Mouse (Mus musculus): ENCODE results near the gene Hyal1.
"Not testable (repeated sequence)": the region's sequence is repeated elsewhere in the genome, so short reads cannot be mapped to it uniquely, and the experiment has no call there.

Gene Hyal1

DNA sequence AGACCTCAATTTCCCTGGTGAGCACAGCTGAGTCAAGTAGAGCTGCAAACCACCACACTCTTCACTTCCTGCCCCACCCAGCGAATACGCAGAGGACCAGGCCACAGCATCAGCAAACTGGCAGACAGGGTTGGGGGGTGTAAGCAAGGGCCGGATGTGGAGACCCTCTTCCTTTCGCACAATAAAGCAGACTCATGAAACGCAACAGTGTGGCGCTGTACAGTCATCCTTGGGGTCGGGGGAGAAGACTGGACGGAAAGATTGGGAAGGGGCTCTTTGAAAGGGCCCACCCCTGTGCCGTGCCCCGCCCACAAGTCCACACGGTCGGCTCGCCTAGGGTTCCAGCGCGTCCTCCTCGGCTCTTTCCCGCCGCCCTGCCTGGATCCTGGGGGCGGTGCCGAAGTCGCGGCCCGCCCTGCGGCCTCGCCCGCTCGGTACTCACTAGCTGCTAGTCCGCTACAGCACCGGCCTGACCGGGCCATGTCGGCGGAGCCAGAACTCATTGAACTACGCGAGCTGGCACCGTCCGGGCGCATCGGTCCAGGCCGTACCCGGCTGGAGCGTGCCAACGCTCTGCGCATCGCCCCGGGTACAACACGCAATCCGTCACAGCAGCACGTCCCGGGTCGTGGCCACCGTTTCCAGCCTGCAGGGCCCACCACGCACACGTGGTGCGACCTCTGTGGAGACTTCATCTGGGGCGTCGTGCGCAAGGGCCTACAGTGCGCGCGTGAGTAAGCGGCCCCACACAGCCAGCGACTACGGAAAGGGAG, 25.4 kb upstream of the Hyal1 start, which contains the start of gene Rassf1:
TSS of gene Rassf1 (plus strand) at position 439 of the 773 bp plus-strand sequence.
- peak; percentile 72 to 84 for DNase-seq

DNA sequence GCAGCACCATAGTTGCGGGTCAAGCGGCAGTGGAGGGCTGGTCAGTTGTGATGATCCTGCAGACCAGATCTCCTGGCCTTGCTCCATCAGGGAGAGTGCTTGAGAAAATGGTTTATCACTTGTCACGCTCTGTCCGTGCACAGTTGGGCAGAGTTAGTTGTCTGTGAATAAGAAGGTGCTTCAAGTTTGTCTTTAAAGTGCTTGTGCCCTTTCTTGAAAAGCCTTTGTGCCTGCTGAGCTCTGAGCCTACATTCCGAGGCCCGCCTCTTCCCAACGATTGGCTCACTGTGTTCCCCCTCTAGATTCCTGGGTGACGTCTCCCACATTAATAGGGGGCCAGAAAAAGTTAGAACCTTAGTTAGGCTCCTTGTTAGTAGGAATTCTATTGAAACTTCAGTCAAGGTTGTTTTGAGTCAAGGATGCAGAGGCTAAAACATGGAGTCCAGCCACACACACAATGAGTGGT, 24.8 kb upstream of the Hyal1 start:
- DNase-seq, result no peak

DNA sequence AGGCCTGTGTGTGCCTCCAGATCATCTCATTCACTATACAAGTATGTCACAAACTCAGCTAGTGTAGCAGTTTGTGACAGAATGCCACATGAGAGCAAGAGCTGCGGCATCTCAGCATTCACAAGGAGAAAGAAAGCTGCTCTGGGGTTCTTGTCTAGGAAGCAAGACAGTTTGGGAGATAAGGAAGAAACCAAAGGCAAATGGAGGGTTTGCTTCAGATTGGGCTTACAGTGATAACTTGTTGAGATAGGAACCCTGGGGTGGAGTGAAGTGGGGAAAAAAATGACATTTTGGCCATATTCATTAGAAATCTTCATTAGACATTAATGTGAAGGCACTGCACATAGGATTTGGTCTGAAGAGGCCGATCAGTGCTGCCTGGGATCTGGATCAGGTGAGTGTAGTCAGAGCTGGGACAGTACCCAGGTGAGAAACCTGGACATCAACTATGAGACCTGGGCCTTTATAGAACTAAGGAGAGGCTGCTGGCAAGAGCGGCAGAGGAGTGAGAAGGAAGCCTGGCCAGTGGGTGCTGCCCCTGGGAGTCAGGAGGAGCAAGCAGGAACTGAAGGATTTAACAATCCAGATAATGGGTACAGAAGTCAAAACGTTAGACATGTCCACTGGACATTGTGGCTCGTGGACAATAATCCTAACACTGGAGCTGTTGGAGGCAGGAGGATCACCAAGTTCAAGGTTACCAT, 23.9 kb upstream of the Hyal1 start:
- no peak for DNase-seq

DNA sequence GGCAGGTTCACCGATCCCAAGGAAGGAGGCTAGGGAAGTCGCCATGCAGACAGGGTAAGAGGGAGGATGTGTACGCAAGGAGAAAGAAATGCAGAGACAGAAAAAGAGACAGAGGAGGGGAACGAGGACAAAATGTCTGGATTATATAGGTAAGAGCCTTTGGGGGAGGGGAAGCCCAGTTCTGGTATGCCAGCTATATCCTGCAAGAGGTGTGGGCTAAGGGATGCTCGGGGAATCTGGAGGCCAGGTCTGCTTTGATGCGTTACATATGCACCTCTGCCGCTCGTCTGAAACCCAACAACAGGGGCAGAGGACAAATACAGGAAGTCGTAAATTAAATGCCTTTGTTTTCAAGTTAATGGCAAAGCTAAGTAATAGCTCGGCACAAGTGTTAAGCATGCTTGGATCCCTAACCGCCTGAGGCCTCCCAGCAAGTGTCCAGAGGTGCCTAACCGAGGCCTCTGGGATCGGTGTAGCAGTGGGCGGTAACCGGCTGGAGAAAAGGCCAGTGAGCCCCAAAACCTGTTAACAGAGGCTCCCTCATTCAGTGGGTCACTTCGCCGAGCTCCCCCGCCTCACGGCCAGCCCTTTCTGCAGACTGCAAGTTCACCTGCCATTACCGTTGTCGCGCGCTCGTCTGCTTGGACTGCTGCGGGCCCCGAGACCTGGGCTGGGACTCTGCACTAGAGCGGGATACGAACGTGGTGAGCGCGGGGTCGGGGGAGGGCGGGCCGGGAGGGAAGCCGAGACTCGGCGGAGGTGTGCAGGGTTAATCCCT, 23.0 kb upstream of the Hyal1 start:
- DNase-seq, result peak; percentile 63 to 70

DNA sequence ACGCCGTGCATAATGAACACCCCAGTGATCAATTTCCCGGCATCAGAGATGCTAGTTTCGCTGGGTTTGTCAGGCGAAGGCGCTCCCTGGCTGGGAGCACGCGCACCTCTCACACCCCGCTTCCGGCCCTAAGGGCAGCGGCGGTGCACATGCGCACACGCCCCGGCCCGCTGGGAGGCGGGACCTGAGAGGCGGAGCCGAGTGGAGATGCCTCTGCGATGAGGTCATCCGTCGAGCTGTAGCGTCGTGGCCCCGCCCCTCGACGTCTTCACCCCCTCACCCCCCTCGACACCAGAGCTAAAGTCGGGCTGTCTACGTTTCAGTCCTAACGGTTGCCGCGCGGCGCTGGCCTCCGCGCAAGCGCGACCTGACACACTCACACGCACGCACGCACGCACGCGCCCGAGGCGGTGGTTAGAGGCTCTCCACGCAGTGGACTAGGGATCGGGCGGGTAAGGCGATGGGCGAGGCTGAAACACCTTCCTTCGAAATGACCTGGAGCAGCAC, 22.4 kb upstream of the Hyal1 start:
- DNase-seq, result peak; percentile 93 to 95

DNA sequence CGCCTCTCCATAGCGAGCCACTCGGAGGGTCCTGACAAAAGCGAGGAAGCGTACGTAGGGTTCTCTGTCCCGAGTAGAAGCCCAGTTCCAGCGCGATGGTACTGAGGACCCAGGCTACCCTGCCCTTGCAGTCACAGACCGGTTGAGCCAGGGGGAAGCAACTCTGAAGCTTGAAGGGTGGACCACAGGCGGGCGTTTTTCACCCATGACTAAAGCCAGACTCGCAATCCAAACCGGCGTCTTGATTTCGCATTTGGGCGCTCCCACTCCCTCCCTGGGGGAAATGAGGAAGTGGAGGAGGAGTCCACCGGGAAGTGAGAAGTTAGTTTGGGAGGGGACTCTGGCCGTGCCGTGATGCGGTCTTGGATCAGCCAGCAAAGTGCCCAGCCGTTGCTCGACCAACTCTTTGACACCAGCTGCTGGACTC, 21.7 kb upstream of the Hyal1 start:
- no peak for DNase-seq

DNA sequence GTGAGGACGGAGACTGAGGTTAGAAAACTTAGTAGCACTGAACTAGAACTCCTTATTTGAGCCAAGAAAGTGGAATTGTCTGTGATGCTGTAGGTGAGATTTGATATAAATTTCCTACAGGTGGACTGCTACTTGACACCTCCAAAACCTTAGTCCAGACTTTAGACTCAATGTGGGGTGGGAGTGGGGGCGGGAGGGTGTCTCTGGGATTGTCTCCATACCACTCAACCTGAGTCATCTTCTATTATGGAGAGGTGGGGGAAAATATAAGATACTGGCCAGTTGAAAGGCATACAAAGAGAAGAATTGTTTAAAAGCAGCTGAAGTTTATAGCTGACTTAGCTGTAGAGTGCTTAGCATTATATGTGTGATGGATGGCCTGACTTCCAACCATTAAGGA, 21.0 kb upstream of the Hyal1 start:
- DNase-seq, result no peak

DNA sequence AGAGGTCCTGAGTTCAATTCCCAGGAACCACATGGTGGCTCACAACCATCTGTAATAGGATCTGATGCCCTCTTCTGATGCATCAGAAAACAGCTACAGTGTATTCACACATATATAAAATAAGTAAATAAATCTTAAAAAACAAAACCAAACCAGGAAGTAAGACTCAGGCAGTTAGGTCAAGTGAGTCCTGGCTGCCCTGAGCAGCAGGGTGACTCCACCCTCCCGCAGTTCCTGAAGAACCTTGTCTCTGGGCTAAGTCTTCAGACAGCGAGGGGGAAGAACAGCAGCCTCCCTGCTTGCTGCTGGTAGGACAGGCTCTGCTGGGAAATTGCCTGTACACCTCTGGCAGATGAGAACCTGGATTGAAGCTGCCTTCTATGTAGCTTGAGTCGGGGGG, 20.4 kb upstream of the Hyal1 start:
- no peak for DNase-seq

DNA sequence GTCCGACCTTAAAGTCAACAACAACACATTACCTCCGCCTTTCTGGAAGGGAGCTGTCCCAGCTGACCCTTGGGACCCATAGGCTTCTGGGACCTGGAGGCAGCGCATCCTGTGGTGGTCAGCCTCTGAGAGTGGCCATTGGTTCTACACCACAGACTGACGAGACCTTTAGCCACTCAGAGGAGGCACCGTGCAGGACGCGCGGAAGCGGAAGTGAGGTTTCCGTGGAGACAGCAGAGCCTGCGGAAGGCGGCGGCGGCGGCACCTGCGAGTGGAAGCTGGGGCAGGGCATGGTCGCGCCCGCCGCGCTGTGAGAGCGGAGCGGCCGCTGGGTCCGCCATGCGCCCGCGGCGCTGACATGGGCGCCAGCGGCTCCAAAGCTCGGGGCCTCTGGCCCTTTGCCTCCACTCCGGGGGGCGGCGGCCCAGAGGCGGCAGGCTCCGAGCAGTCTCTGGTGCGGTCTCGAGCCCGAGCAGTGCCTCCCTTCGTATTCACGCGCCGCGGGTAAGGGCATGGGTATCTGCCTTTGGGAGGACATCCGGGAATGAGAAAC, 13.6 kb upstream of the Hyal1 start, which contains the start of gene Tusc2:
TSS of gene Tusc2 (plus strand) at position 227 of the 553 bp plus-strand sequence.
- peak; percentile 91 to 92 for DNase-seq

DNA sequence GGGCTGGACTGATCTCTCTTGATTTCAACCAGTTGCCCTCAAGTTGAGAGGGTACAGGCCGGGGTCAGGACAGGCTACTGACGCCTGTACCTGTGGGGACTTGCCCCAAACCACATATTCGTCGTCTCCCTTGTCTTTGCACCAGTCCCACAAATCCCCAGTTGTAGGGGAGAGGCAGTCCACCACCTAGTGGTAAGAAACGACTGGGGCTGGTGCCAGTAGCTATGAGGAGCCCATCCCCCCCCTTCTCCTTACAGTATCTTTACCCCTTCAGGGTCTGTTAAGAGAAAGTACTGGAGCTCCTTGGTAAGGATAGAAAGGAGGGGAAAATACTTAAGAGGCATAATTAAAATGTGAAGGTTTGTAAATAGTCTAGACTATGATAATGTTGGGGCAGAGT, 11.2 kb upstream of the Hyal1 start:
- not testable (repeated sequence) for DNase-seq

DNA sequence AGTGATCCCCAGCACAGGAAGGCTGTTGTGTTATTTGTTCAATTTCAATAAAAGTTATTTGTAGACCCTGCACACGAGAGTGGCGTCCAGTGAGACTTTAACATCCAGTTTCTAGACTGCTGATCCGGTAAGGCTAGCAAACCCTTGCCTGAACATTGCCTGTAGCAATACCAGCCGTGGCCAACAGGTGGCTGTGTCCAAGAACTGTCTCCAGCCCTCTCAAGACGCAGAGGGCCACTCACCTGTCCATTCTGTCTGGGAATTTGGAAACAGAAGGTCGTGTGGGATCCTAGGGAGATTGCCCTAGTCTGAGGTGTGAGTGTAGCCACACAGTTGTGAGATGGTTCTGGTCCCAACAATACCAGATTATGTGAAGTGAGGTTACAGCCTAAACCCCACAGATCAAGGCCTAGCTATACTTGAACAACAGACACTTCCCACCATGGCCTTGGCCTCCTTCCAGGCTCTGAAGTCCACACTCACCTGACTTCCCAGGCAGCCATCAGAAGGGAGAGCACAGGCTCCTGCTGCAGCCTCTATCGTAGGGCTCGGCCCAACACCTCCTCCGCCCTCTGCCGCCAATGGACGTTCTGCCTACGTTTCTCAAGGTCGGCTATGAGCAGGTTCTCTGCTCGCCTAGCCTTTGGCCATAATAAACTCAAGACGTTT, 10.6 kb upstream of the Hyal1 start:
- no peak for DNase-seq

DNA sequence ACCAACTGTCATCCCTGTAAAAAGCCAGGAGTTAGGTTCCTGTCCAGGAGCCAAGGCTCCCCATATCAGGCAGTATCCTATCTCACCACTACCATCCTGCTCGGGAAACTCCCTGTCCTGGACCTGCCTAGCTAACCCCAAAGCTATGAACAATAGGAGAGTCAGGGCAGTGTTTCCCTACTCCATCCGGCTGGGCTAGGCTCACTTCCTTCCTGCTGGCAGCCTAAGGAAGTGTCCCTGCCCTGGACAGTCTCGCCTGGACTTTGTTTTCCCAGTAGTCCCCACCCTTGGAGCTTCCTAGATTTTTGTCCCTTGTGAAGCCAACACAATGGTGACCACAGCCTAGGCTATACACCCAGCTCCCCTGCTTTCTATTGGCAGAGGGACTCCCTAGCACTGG, 9.9 kb upstream of the Hyal1 start:
- DNase-seq, result no peak

DNA sequence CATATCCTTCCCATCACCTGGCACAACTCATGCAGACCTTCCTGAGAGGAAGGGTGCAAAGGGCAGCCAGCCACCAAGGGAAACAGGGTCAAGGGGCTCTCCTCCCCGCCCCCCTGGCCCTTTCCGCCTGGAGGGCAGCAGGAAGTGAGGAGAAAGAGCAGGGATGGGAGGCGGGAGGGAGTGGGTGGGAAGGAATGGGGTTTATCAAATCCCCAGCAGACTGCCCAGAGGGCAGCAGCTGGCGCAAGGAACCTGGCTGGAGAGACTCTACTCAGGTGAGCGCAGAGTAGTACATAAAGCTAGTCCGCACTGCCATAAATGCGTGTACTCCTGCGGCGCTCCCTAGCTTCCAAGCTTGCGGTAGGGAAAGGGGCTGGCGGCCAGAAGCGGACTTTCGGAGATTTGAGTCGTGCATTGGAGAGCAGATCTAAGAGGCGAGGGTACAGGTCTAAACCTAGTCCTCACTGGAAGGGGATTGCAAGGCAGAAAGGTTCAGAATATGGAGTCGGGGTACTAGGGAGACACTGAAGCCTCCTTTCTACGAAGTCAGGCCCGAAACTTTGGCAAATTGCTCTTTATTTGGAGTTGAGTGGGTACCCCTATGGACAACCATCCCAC, 8.9 kb upstream of the Hyal1 start, which contains the start of gene Hyal2:
TSS of gene Hyal2 (plus strand) at position 244 of the 618 bp plus-strand sequence.
- no peak for DNase-seq

DNA sequence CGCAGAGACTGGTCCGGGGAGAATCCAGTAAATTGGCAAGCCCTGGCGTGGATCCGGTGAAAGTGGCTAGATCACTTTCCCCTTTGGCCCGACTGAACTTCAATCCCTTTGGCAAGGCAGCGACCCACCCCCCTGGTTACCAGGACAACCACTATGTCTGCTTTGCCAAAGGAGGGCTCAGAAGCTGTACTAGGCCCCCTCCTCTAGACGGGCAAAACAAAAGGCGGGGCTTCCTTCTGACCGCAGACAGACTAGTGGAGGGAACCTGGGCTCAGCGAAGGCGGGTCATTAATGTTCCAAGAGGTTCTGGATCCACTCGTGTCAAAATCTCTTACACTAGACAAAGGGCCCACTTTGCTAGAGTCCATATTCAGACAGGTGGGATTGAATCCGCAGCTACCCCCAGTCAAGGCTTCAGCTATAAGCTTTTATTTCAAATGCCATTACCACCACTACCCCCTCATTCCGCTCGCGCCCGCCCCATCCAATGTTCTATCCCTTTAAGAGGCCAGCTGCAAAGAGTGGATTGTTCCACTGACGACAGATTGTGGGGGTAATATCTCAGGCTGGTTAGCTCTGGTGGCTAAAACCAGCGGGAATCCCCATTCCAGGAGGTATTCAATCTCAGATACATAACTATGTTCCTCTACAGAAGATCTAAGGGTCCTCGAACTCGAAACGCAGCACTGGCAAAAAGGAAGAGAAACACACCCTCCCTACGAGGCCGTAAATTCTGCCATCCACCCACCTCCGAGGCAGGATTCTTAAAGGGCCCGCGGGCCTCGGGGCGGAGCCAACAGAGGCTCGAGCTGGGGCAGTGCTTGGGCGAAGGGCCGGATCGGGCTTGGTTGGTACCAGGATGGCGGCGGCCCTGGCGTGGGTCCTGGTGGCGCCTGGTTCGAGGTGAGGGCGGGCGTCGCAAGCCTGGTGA, 8.1 kb upstream of the Hyal1 start:
- DNase-seq, result peak; percentile 66 to 78

DNA sequence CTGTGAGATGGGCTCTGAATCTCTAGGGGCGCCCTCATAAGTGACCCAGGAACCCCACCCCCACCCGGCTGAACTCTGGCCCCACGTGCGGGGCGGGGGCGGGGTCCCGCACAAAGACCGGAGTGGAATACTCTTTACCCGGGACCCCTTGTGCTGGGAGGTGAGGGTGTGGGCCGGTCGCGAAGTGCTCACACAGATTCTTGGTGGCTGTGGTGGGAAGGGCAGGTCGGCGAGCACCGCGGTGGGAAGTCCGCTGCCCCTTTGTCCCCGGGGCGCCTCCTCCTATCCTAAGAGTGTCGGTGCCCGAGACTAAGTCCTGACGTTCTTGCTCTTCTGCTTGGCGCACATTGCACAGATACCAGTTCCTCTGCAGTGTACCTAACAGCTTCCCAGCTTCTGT, 7.5 kb upstream of the Hyal1 start:
- no peak for DNase-seq

DNA sequence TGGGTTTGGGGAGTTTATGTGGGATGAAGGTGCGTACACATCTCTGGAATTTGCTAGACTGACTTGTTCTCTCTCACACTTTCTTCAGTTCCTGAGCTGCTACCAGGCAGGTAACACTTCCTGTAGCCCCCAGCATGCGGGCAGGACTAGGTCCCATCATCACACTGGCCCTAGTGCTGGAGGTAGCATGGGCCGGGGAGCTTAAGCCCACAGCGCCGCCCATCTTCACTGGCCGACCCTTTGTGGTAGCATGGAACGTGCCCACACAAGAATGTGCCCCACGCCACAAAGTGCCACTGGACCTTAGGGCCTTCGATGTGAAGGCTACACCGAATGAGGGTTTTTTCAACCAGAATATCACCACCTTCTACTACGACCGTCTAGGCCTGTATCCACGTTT, 6.7 kb upstream of the Hyal1 start:
- DNase-seq, result no peak

DNA sequence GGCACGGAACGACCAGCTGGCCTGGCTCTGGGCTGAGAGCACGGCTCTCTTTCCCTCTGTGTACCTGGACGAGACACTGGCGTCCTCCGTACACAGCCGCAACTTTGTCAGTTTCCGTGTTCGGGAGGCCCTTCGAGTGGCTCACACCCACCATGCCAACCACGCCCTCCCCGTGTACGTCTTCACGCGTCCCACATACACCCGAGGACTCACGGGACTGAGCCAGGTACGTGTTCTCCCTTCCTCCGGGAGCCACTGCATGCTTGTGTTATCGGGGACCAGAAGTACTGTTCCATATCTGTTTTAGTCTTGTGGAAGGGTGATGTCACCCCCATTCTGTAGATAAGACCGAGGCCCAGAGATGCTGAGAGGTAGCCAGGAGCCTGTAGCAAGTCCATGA, 5.9 kb upstream of the Hyal1 start:
- no peak for DNase-seq

DNA sequence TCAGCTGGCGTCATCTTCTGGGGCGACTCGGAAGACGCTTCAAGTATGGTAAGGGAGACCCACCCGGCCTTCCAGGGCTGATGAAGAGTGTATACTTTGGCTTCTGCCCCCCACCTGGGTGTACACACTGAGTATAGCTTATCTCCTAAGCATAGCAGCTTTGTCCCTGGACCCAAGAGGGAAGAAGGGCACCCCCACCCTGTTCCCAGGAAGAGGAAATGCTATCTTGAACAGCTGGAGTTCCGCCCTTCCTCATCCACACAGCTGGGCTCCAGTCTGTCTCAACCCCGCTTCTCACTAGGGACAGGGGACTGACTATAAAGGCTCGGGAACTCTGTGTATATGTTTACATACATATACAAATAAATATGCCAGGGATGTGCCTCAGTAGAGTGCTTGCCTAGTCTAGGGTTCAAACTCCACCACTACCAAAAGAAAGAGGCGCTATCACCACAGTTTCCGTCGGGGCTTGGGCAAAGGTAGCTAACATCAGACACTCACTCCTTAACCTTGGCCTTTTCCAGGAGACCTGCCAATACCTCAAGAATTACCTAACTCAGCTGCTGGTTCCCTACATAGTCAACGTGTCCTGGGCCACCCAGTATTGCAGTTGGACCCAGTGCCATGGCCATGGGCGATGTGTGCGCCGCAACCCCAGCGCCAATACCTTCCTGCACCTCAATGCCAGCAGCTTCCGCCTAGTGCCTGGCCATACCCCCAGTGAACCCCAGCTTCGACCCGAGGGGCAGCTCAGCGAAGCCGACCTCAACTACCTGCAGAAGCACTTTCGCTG, 5.0 kb upstream of the Hyal1 start:
- DNase-seq, result no peak

DNA sequence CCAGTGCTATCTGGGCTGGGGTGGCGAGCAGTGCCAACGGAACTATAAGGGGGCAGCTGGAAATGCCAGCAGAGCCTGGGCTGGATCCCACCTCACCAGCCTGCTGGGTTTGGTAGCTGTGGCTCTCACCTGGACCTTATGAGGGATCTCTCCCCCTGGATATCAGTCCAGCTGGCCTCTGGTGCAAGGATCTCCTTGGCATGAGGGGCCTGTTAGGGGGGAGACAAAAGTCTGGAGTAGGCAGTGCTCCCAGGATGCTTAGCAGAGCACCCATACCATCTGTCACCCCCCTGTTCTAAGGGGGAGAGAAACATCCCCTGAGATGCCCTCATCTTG, 4.4 kb upstream of the Hyal1 start:
- DNase-seq, result no peak

DNA sequence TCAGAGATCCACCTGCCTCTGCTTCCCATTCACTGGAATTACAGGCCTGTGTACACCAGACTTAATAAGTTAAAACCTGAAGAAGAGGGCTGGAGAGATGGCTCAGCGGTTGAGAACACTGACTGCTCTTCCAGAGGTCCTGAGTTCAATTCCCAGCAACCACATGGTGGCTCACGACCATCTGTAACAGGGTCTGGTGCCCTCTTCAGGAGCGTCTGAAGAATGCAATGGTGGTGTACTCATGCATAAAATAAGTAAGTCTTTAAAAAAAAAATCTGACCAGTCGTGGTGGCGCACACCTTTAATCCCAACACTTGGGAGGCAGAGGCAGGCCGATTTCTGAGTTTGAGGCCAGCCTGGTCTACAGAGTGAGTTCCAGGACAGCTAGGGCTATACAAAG, 3.0 kb upstream of the Hyal1 start:
- DNase-seq, result not testable (repeated sequence)

Data from thymus, adult 18-20 months (tissue).